Mouse (Mus musculus) layer of hippocampus, postnatal 10 days (tissue): ENCODE measurements around the gene Erp29. TPM values are rescaled to one million over a fixed set of nuclear protein-coding genes. Genes with fewer than 3 reads are reported as not detected.
A peak's percentile ranks its signal among the peaks of the same experiment; 100 is the strongest.

Source experiments
- DNase-seq, 2 experiments: peaks; one replicate each; pipeline ENCODE4 v3.0.0; 2021; ENCODE audit warnings: low spot score in 2 of 2
- total RNA-seq, 2 experiments: library from RNA; stranded (reverse); gene quantifications; 2 replicates each; pipeline ENCODE4 v1.2.3; 2021

Gene Erp29
- total RNA-seq, 2 experiments from 2014 or later, result 154 to 170 TPM

DNA sequence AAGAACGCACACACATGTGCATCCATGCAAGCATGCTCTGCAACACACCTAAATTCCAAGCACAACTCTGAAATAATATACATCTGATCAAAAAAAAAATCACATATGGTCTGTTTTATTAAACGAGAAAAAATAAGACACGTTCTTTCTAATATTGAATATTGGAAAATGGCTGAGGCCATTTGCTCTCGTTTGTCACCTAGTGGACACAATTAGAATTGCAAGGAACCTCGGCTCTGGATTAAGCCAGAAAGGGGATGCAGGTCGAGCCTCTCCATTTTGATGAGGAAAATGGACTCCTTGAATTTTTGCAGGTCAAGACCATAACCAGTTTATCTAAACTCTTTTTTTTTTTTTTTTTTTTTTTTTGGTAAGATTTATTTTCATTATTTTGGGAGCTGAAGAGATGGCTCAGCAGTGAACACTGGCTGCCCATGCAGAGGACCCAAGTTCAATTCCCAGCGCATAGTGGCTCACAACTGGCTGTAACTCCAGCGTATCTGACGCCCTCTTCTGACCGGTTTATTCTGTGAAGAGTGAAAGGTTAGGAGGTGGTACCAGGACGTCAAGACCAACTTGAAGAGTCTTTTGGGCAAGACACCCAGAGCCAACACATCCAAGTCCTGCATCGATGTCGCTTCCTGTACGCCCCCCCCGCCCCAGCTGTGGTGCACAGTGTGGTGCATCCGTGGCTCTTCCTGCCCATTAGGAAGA is 59.5 kb downstream of the Erp29 start:
- DNase-seq, result peak; percentile 44 to 56

DNA sequence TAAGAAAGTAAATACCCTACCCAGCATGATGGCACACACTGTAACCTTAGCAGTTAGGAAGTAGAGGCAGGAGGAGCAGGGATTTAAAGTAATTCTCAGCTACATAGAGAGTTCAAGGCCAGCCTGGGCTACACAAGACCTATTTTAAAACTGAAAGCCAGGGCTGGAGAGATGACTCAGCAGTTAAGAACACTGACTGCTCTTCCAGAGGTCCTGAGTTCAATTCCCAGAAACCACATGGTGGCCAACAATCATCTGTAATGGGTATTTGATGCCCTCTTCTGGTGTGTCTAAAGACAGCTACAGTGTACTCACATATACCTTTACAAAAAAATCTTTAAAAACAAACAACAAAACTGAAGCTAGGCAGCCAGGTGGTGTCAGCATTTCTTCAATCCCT is 62.6 kb downstream of the Erp29 start:
- DNase-seq, result no peak

DNA sequence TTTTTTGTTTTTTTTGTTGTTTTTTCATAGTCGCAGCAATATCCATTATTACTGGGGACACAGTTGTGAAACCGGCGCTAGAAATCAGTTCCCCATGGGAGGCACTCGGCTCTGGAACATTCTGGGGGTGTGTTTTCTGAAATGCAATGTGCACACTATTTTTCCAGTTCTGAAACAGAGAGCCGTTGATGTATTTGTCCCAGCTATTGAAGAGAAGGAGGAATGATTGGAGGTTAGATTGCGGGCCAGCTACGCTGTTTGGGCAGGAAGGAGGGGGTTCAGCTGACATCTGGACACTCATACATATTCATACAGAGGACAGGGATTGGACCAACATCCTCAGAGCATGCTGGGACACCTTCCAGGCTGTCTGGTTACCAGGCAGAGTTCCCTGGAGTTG is 63.2 kb downstream of the Erp29 start:
- no peak for DNase-seq

DNA sequence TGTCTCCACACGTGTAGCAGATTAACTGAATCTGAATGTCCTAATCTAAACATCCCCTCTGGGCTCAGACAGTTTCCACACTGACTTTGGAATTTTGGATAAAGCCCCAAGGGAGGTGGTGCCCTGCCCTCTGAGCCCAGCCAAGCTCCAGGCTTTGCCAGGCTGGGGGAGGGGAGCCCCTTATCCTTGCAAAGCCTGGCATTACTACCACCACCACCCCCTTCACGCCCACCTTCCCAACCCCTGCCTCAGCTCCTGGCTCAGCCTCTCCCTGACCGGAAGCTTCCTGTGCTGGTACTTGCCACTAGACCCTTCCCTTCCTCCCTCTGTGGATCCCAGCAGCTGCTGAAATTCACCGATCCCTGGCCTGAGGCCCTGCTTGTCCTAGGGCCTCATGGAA is 65.2 kb downstream of the Erp29 start:
- DNase-seq, result no peak

DNA sequence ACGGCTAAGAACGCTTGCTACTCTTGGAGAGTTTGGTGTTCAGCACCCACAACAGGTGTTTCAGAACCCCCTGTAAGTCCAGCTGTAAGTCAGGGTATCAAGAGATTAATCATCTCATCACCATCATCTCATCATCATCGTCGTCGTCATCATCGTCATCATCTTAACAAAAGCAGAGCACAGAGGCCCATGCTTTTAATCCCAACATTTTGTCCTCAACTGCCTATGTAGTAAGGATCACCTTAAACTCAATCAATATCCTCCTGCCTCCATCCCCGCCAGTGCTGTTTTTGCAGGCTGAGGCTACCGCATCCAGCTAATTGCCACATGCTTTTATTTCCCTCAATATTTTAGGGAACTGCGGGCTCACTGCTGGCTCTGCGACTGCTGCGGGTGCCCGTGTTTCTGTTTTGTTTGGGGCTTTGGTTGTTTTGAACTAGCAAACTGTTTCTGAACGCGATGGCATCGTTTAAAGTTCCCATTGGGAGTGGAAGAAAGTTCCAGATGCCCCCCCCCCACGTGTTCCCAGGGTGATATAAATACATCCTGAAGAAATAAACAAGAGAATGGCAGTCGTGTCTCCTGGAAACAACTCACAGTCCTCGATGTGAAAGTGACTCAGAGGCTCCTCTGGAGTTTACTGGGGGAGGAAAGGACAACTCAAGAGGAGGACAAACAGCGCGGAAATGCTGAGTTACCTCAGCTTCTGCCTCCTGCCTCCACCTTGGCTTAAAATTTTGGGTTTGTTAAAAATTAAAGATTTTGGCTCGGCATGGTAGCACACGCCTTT is 66.0 kb downstream of the Erp29 start:
- DNase-seq, result no peak

DNA sequence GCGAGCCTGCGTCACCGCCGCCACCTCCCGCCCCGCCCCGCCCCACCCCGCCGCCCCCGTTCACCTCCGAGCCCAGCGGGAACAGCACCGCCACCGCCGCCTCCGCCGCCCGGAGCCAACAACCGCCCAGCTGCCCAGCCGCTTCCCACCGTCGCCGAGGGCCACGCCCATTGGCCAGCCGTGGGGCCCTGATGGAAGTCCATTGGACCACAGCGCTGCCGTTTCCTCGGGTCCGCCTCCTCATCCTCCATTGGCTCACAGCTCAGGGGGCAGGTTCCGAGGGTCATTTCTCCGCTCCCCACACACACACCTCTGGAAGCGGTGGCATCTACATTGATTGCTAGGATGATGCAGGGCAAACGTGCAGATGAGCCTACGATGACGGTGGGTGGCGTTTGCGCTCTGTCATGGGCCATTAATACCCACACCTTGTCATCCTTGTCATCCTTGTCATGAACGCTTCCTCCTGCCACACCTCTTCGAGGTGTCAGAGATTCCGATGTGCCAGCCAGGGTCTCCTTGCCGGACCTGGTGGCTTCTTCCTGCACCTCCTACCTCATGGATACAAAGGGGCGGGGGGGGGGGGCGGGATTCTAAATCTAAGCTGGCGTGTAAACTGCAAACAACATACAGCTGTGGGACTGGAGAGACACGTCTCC is 66.7 kb downstream of the Erp29 start, which contains the start of gene Trafd1:
Gene Trafd1 (minus strand): TSS at position 172 of the 659 bp plus-strand sequence.
- DNase-seq, result peak; percentile 92 to 94

DNA sequence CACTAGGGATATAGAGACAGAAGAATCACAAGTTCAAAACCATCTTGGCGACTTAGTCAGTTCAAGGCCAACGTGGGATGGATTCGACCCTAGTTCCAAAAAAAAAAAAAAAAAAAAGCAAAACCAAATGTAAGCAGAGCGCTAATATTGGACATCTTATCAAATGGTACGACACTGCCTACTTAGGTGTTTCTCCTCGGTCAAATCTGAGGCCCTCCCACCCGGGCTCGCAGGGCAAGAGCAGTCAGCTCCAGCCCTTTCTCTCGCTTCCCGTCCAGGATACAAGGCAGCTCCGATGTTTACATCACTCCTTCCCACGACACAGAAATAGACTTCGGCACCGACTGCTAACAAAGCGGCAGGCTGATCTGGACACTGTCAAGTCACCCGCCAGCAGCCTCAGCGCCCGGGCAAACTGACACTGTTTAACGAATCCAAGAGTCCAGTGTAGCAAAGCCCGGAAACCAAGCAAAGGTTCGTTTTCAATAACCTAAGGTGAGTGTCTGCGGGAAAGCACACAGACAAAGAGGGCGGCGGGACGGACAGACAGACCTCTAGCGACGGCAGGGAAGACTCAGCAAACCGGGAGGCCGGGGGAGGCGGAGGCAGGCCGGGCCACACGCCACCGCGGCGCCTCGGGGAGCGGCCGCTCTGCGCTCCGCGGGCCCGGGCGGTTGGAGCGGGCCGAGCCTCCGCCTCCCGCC is 67.4 kb downstream of the Erp29 start:
- DNase-seq, result peak in 1 of 2 experiments; percentile 59

DNA sequence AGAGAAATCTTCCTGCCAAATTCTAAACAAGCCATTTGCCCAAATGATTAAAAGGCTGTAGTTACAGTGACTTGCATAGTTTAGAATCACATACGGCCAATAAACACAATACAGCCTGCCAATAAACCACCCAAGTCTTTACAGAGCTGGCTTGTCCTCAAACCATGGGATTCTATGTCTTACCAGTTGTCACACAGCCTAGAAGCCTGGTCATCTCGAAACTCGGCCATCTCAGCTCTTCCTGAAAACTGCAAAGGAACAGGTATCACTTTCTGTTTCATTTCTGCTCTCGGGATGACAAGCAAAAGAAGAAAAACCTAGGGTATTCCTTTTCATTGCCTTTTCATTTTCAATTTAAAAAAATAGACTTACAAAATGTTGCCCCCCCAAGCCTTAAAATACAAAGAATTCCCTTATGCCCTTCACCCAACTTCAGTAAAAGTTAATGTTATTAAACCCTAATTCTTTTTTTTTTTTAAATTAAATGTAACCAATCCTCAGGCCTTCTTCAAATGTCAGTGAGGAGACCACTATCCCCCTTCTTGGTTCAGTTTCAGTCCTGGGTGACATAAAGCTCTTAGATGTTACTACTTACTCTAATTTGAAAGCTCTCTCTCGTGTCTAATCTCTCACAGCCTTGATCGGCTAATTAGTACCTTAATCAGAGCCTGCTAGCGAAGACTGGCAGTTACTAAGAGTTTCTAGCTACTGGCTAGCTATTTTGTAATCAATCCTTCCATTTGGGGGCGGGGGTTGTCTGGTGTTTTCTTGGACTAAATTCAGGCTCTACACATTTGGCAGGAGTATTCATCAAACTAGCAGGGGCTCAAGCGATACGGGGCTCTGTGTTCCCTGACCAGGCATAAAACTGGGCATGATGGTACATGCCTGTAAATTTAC is 68.2 kb downstream of the Erp29 start:
- DNase-seq, result no peak

DNA sequence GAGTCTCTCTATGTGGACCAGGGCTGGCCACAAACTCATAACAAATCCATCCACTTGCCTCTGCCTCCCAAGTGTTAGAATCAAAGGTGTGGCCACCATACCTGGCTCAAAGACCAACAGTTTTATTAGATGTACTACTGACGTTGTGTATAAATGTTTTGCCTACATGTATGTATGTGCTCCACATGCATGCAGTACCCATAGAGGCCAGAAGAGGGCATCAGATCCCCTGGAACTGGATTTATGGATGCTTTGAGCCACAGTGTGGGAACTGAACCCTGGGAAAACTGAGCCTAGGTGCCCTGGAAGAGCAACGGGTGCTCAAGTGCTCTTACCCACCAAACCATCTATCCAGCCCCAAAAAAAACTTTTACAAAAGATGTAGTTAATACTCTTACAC is 71.6 kb downstream of the Erp29 start:
- DNase-seq, result no peak

DNA sequence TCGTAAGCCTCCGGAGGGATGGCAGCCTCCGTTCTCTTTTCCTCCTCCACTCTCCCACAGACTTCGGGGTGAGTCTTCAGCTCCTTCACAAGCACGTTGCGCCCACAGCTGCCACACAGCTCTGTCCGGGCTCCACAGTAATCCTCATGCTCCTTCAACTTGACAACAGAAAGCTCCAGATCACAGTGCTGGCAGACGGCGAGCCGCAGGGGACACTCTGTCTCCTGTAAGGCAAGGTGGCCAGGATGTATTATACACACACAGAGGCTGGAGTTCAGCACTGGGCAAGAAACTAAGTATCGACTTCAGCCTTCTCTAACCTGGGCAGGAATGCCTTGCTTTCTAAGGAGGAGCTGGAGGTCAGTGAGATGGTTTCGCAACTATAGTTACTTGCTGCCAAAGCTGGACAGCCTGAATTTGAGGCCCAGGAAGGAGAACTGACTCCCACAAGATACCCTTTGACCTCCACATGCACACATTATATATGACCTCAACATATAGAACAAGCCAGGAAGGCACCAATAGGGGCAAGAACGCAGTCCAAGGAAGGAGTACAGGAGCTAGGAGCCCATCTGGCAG is 73.5 kb downstream of the Erp29 start:
- DNase-seq, result no peak

Other genes with a start within 250 kb of the Erp29 start
- gene Rpl6, start 248.0 kb downstream of the Erp29 start, total RNA-seq, result 100 to 1,000 TPM; 520 to 542 TPM
- gene Hectd4, start 232.3 kb downstream of the Erp29 start, total RNA-seq, result 100 to 1,000 TPM; 190 to 212 TPM
- 10 to 100 TPM; 83.2 to 90.3 TPM for gene Trafd1, start 66.9 kb downstream of the Erp29 start, total RNA-seq
- 10 to 100 TPM; 43.9 to 45.3 TPM for gene Naa25, start 54.6 kb downstream of the Erp29 start, total RNA-seq
- 1 to 10 TPM; 4.4 to 5.4 TPM for gene Tmem116, start 613 bp downstream of the Erp29 start, total RNA-seq
- gene Adam1b, start 50.9 kb upstream of the Erp29 start, total RNA-seq, result under 1 TPM in 1 of 2 experiments, not detected in 1; 0.11 TPM
- 10 to 100 TPM; 10.3 to 10.5 TPM for gene Adam1a, start 93.0 kb upstream of the Erp29 start, total RNA-seq
- gene Gm42878, start 93.0 kb upstream of the Erp29 start, total RNA-seq, result not detected
- 10 to 100 TPM; 78.4 to 84.6 TPM for gene Mapkapk5, start 93.4 kb upstream of the Erp29 start, total RNA-seq
- gene Aldh2, start 141.3 kb upstream of the Erp29 start, total RNA-seq, result 10 to 100 TPM; 90.7 to 93.9 TPM
- gene Acad12, start 166.4 kb upstream of the Erp29 start, total RNA-seq, result 1 to 10 TPM; 4.4 to 5.4 TPM
- 1 to 10 TPM; 2.6 to 3.3 TPM for gene Acad10, start 208.0 kb upstream of the Erp29 start, total RNA-seq
- 10 to 100 TPM; 53.2 to 54.0 TPM for gene Brap, start 208.1 kb upstream of the Erp29 start, total RNA-seq